Mouse (Mus musculus) thymus, adult 2 months (tissue): ENCODE measurements at regions not wholly inside any gene's neighbourhood (a gene's known extent, or its start where the extent isn't known, plus 50 kb on each side); places are given as distances from the start of the nearest gene placed in this dataset.

ENCODE experiments used
- CTCF ChIP-seq: fragments of 200-500 bp; IDR thresholded peaks from 2 replicates; pipeline ENCODE4 v1.5.1; 2012; ENCODE audit warnings: mild to moderate bottlenecking, control low read depth, low read length, moderate library complexity, borderline replicate concordance; ENCODE audit not compliant: control insufficient read depth, poor library complexity, insufficient read depth; ENCODE audit errors: extremely low read depth
- POLR2A ChIP-seq: fragments of 200-500 bp; IDR thresholded peaks from 2 replicates; pipeline ENCODE4 v1.6.1; 2012; ENCODE audit warnings: mild to moderate bottlenecking, low read length, control low read depth, moderate library complexity; ENCODE audit not compliant: control insufficient read depth, poor library complexity, insufficient read depth; ENCODE audit errors: extremely low read depth

DNA sequence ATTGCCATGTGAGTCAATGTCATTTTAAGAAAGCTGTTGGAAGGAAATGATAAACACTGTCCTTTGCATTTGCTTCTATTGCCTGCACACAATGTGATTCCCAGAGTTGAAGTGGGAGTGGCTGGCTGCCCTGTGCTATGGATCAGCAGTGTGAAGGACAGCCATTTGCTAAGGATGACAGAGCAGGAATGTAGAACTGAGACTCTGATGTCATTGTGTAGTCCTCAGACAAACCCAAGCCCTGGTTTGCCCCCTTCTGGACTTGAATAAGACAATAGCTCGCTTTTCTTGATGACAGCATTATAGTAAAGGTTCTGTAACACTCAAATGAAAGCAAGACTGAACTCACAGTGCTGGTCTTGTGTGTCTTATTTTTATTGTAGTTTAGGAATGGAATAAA lies 347.8 kb downstream of the Phf14 start:
- TF ChIP-seq POLR2A (no peak), CTCF (no peak)
